Mouse (Mus musculus): ENCODE data around the gene Timm8a2. TPM values are rescaled to one million over a fixed set of nuclear protein-coding genes. Genes with fewer than 3 reads are reported as not detected.

Gene Timm8a2
- total and polyA plus RNA-seq, 3 experiments: not detected

DNA sequence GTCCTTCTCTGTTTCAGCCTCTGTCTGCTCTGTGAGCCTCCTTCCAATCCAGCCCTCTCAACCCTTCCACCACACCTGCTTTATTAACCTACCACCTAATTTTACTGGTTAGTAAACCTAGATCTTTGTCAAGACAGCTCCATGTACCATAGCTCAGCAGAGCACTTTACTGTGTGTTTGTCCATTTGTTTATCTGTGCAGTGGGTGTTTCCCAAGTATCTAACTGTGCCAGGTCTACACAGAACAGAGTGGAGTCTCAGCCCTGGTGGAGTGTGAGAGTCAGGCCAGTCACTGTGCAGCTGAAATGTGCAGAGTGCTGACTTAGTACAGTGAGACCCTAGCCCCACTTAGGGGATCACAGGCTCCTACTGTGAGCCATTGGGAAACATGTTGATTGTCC is 30.7 kb upstream of the Timm8a2 start:
- dilution Hi-C loops (cut with MboI; ENCODE audit: extremely low pct_ligation_motif_present, extremely low pct_unique_long_range_greater_than_20kb, low sequenced_read_pairs): no loop called here
- TF ChIP-seq UBTF (IDR thresholded peaks at IDR 0.05; ENCODE audit: low read depth, low read length) (no peak), POLR2A (IDR thresholded peaks at IDR 0.05; ENCODE audit: low read depth, low read length) (no peak), CHD1 (IDR thresholded peaks at IDR 0.05; ENCODE audit: low read depth, low read length) (no peak)
- H3K4me3 ChIP-seq (replicated peaks in 1 of 3; ENCODE audit: low read depth in 2 of 3, low read length in 2 of 3, poor library complexity in 1 of 3): no peak overlapping the region
- H3K4me2 ChIP-seq (ENCODE audit: insufficient read depth, low read depth, poor library complexity, severe bottlenecking): no peak overlapping the region
- no peaks in the 10 kb centered on the region for H3K79me2 ChIP-seq (replicated peaks; ENCODE audit: control insufficient read depth, extremely low read depth, insufficient read depth, poor library complexity, severe bottlenecking)
- DNase-seq (ENCODE audit: extremely low read depth): no peak
- H3K9ac ChIP-seq (ENCODE audit: insufficient read depth, low read depth): no peak overlapping the region
- in situ Hi-C loops (cut with MboI; ENCODE audit: low pct_ligation_motif_present, low pct_unique_long_range_greater_than_20kb, low sequenced_read_pairs): no loop called here
- H3K27ac ChIP-seq (ENCODE audit: insufficient read depth, low read depth): no peak overlapping the region
- peaks cover under 1 to 46% of the 10 kb centered on the region in 2 experiments for H3K36me3 ChIP-seq (replicated peaks in 1 of 2; ENCODE audit: control insufficient read depth in 1 of 2, insufficient read depth in 1 of 2, low read length in 1 of 2)
- H3K27me3 ChIP-seq (replicated peaks): no peaks in the 10 kb centered on the region
- H3K9me3 ChIP-seq (replicated peaks; ENCODE audit: low read length): no peaks in the 10 kb centered on the region
- H3K4me1 ChIP-seq (ENCODE audit: control insufficient read depth in 1 of 2, insufficient read depth in 2 of 2): peaks cover 8 to 44% of the 10 kb centered on the region in 2 experiments

DNA sequence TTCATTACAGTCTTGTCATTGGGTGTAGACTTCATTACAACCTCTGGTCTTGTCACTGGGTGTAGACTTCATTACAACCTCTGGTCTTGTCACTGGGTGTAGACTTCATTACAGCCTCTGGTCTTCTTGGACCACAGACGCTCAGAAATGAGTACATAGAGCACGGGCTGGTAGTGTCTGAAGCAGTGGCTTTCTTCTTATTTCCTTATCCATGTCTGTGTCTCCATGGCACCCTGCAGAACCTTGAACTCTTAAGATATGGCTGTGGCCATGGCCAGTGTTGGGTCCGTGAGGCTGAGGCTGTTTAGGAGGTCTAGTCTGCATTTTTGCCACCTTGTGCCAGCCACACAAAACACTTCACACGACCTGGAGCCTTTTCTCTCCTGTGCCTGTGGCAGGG is 26.2 kb upstream of the Timm8a2 start:
- no peaks in the 10 kb centered on the region for H3K79me2 ChIP-seq (replicated peaks; ENCODE audit: control insufficient read depth, extremely low read depth, insufficient read depth, poor library complexity, severe bottlenecking)
- H3K4me3 ChIP-seq (replicated peaks in 1 of 3; ENCODE audit: low read depth in 2 of 3, low read length in 2 of 3, poor library complexity in 1 of 3): no peak overlapping the region
- dilution Hi-C loops (cut with MboI; ENCODE audit: extremely low pct_ligation_motif_present, extremely low pct_unique_long_range_greater_than_20kb, low sequenced_read_pairs) (no loop called here), in situ Hi-C loops (cut with MboI; ENCODE audit: low pct_ligation_motif_present, low pct_unique_long_range_greater_than_20kb, low sequenced_read_pairs) (no loop called here)
- H3K27ac ChIP-seq (ENCODE audit: insufficient read depth, low read depth): no peak overlapping the region
- no peak overlapping the region for H3K4me2 ChIP-seq (ENCODE audit: insufficient read depth, low read depth, poor library complexity, severe bottlenecking)
- H3K27me3 ChIP-seq (replicated peaks): no peaks in the 10 kb centered on the region
- no peaks in the 10 kb centered on the region for H3K9me3 ChIP-seq (replicated peaks; ENCODE audit: low read length)
- H3K9ac ChIP-seq (ENCODE audit: insufficient read depth, low read depth): no peak overlapping the region
- no peak for DNase-seq (ENCODE audit: extremely low read depth)
- no peak for TF ChIP-seq JUND (conservative IDR thresholded peaks at IDR 0.05; ENCODE audit: low read depth, low read length)
- TF ChIP-seq NRF1 (IDR thresholded peaks at IDR 0.05; ENCODE audit: low read depth, low read length): no peak
- TF ChIP-seq RAD21 (IDR thresholded peaks at IDR 0.05; ENCODE audit: low read depth, low read length): no peak
- H3K4me1 ChIP-seq (ENCODE audit: control insufficient read depth in 1 of 2, insufficient read depth in 2 of 2): peaks cover 5 to 42% of the 10 kb centered on the region in 2 experiments; a peak in 2 of 4 replicates
- H3K36me3 ChIP-seq (replicated peaks in 1 of 2; ENCODE audit: control insufficient read depth in 1 of 2, insufficient read depth in 1 of 2, low read length in 1 of 2): peaks cover 15 to 48% of the 10 kb centered on the region in 2 experiments

DNA sequence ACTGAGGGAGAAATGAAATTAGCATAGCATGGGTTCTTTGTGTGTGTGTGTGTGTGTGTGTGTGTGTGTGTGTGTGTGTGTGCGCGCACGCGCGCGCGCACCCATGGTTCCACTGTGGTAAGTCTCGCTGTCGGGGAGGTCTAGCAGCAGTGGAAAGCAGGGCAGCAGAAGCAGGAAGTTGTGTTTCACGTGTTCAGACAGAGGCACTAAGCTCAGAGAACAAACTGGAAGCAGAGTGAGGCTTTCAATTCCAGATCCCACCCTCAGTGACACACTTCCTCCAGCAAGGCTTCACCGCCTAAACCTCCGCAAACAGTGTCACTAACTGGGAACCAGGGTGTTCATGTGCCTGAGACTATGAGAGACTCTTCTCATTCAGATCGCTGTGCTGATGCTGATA is 25.0 kb upstream of the Timm8a2 start:
- no peaks in the 10 kb centered on the region for H3K9me3 ChIP-seq (replicated peaks; ENCODE audit: low read length)
- no peak overlapping the region for H3K4me2 ChIP-seq (ENCODE audit: insufficient read depth, low read depth, poor library complexity, severe bottlenecking)
- TF ChIP-seq MAZ (IDR thresholded peaks at IDR 0.05; ENCODE audit: low read depth, low read length) (no peak), EP300 (IDR thresholded peaks at IDR 0.05; ENCODE audit: low read length) (0 out of 2 replicates have a peak, but pooled peaks have one; percentile 16), MYC (IDR thresholded peaks at IDR 0.05; ENCODE audit: low read depth, low read length) (peak; percentile 49; the same call in 1 of the 2 replicates), POLR2A (IDR thresholded peaks at IDR 0.05; ENCODE audit: low read depth, low read length) (0 out of 2 replicates have a peak, but pooled peaks have one; percentile 19), ZC3H11A (IDR thresholded peaks at IDR 0.05; ENCODE audit: low read depth, low read length) (no peak), SIN3A (IDR thresholded peaks at IDR 0.05; ENCODE audit: low read length) (no peak), UBTF (IDR thresholded peaks at IDR 0.05; ENCODE audit: low read depth, low read length) (no peak), NRF1 (IDR thresholded peaks at IDR 0.05; ENCODE audit: low read depth, low read length) (peak; percentile 60), MXI1 (IDR thresholded peaks at IDR 0.05; ENCODE audit: low read depth, low read length) (no peak)
- no peak overlapping the region for H3K9ac ChIP-seq (ENCODE audit: insufficient read depth, low read depth)
- dilution Hi-C loops (cut with MboI; ENCODE audit: extremely low pct_ligation_motif_present, extremely low pct_unique_long_range_greater_than_20kb, low sequenced_read_pairs) (no loop called here), in situ Hi-C loops (cut with MboI; ENCODE audit: low pct_ligation_motif_present, low pct_unique_long_range_greater_than_20kb, low sequenced_read_pairs) (no loop called here)
- peaks cover 15 to 48% of the 10 kb centered on the region in 2 experiments for H3K36me3 ChIP-seq (replicated peaks in 1 of 2; ENCODE audit: control insufficient read depth in 1 of 2, insufficient read depth in 1 of 2, low read length in 1 of 2)
- no peak overlapping the region for H3K27ac ChIP-seq (ENCODE audit: insufficient read depth, low read depth)
- H3K27me3 ChIP-seq (replicated peaks): no peaks in the 10 kb centered on the region
- peak; percentile 62 for DNase-seq (ENCODE audit: extremely low read depth)
- H3K4me3 ChIP-seq (replicated peaks in 1 of 3; ENCODE audit: low read depth in 2 of 3, low read length in 2 of 3, poor library complexity in 1 of 3): no peak overlapping the region
- H3K79me2 ChIP-seq (replicated peaks; ENCODE audit: control insufficient read depth, extremely low read depth, insufficient read depth, poor library complexity, severe bottlenecking): no peaks in the 10 kb centered on the region
- peaks cover 8 to 48% of the 10 kb centered on the region in 2 experiments; a peak in 3 of 4 replicates for H3K4me1 ChIP-seq (ENCODE audit: control insufficient read depth in 1 of 2, insufficient read depth in 2 of 2)
